Mouse (Mus musculus) cerebellum, adult 11 months (tissue): Measurements from ENCODE around the gene Rasa2.

Experiments
- DNase-seq: peaks from one replicate; pipeline ENCODE4 v3.0.0; 2022

The Rasa2 gene

GRCm38 (mm10) chr9:96638508-96638907, 7.1 kb upstream of the Rasa2 start:
- DNase-seq: no peak

GRCm38 (mm10) chr9:96637157-96637548, 5.7 kb upstream of the Rasa2 start:
- DNase-seq: no peak

GRCm38 (mm10) chr9:96636423-96637156, 5.2 kb upstream of the Rasa2 start:
- DNase-seq: no peak

GRCm38 (mm10) chr9:96635899-96636298, 4.5 kb upstream of the Rasa2 start:
- DNase-seq: no peak

- no peak for DNase-seq
Measured at GRCm38 (mm10) chr9:96635176-96635575, 3.8 kb upstream of the Rasa2 start.

GRCm38 (mm10) chr9:96633771-96634170, 2.4 kb upstream of the Rasa2 start:
- DNase-seq: no peak

GRCm38 (mm10) chr9:96632756-96633155, 1.3 kb upstream of the Rasa2 start:
- DNase-seq: no peak

- DNase-seq: peak; percentile 17
Measured at GRCm38 (mm10) chr9:96632073-96632690, 765 bp upstream of the Rasa2 start.

GRCm38 (mm10) chr9:96630571-96631388, 637 bp downstream of the Rasa2 start:
- DNase-seq: peak; percentile 42

GRCm38 (mm10) chr9:96629151-96629550, 2.3 kb downstream of the Rasa2 start:
- no peak for DNase-seq

GRCm38 (mm10) chr9:96627557-96628085, 3.8 kb downstream of the Rasa2 start:
- no peak for DNase-seq

- DNase-seq: no peak
Measured at GRCm38 (mm10) chr9:96627042-96627441, 4.4 kb downstream of the Rasa2 start.

GRCm38 (mm10) chr9:96618448-96619176, 12.8 kb downstream of the Rasa2 start:
- no peak for DNase-seq

- DNase-seq: no peak
Measured at GRCm38 (mm10) chr9:96612297-96612696, 19.1 kb downstream of the Rasa2 start.

GRCm38 (mm10) chr9:96611693-96612293, 19.6 kb downstream of the Rasa2 start:
- DNase-seq: no peak

GRCm38 (mm10) chr9:96610813-96611212, 20.6 kb downstream of the Rasa2 start:
- DNase-seq: no peak

- no peak for DNase-seq
Measured at GRCm38 (mm10) chr9:96603416-96603815, 28.0 kb downstream of the Rasa2 start.

- no peak for DNase-seq
Measured at GRCm38 (mm10) chr9:96597899-96598298, 33.5 kb downstream of the Rasa2 start.

- DNase-seq: no peak
Measured at GRCm38 (mm10) chr9:96592670-96593600, 38.5 kb downstream of the Rasa2 start.

GRCm38 (mm10) chr9:96589346-96589745, 42.1 kb downstream of the Rasa2 start:
- no peak for DNase-seq

GRCm38 (mm10) chr9:96583496-96583895, 47.9 kb downstream of the Rasa2 start:
- DNase-seq: no peak
